Mouse (Mus musculus) embryonic fibroblast, embryonic 13.5 days (primary cell): ENCODE measurements around the gene Tesk1.

Source experiments
- CTCF ChIP-seq: IDR thresholded peaks from 2 replicates; pipeline ENCODE4 v1.5.1; 2011; ENCODE audit warnings: mild to moderate bottlenecking, control low read depth, low read length, moderate library complexity, borderline replicate concordance; ENCODE audit not compliant: insufficient read depth
- POLR2A ChIP-seq: IDR thresholded peaks from 2 replicates; pipeline ENCODE4 v1.6.1; 2011; ENCODE audit warnings: low read depth, mild to moderate bottlenecking, control low read depth, low read length, moderate library complexity

DNA sequence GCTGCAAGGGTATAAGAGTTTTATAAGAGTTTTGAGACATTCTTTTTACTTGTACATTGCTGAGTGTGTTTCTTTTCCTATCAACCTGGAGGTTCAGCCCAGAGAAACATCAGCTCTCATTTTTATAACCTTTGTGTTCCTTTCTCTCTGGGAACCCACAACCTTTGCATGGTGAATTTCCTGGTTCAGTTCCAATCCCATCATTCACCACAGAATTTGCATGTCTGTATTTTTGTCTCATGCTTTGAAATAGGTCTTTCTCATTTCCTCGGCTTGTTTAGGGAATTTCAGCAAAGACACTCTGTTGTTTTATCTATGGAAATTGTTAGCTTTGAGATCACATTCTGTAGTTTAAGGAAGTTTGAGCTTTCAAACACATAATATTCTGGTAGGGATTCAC, 31.9 kb downstream of the Tesk1 start:
- TF ChIP-seq CTCF (no peak), POLR2A (no peak)
